Mouse (Mus musculus): ENCODE data around the gene Srp72. TPM values are rescaled to one million over a fixed set of nuclear protein-coding genes. Genes with fewer than 3 reads are reported as not detected.

Gene Srp72
- 82.8 TPM for polyA plus RNA-seq (2017; shearing (Covaris generic))

GRCm38 (mm10) chr5:76974554-76975285 is at the start of gene Srp72:
Srp72 (plus strand) TSS chr5:76974683.

DNA sequence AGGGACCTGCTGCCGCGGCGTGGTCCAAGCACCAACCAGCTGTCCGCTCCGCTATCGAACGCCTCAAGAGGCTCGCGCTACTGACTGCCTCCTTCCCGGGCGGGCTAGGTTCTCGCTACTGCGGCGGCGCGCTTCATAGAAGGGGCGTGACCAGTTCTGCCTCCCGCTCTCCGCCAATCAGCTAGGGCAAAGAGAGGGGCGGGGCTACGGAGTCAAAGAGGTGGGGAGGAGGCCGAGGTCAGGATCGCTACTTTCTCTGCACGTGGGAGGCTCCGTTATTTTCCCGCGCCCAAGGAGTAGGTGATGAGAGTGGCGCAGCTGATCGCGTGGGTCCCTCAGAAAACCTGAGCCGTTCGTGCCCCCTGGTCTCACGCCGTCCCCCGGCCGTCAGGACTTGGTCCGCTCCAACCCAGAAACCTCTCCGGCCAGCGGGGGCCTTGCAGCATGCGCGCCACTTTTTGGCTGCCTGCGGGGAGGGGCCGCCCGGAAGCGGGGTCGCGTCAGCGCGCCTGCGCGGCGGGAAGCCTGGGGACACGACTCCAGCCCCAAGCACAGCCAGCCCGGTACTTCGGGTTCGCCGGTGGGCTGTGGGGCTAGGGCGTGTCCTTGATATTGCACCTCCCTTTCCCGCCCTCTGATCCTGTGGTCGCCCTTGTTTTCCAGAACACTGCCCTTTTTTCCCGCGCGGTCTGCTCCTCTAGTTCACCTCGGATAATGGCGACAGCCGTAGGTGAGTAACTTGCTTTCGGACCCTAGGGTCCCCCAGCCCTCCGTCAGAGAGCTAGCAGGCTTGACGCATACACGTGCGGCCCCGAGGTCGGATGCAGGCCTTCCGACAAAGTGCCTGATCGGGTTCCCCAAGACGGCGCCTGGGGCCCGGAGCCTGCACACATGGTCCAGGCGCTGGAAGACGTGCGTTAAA is 23.1 kb upstream of the Srp72 start, which contains the start of the genes Paics and Ppat:
TSS of gene Paics (plus strand) at position 202 of the 922 bp plus-strand sequence.
TSS of gene Ppat (minus strand) at position 473 of the 922 bp plus-strand sequence.

DNA sequence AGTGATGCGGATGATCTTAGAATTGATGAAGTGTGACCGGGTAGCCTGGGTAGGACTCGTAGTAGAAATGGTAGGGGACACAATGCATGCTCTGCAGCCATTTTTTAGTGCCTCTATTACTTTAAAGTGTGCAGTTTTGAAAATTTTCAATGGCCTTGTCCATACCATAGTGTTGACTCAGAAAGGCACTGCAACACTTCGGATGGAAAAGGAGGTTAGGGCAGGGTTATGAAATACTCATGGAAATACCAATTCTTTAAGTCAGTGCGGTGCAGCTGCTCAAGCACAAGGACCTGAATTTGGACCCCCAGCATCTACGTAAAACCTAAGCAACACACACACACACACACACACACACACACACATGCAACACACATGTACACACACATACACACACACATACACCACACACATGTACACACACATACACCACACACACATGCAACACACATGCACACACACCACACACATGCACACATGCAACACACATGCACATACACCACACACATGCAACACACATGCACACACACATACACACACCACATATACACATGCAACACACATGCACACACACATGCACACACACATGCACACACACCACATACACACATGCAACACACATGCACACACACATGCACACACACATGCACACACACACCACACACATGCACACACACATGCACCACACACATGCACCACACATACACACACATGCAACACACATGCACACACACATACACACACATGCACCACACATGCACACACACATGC is 29.8 kb downstream of the Srp72 start, which contains the start of gene Arl9:
TSS of gene Arl9 (plus strand) at position 5 of the 771 bp plus-strand sequence.

GRCm38 (mm10) chr5:77015544-77016482 is 41.3 kb downstream of the Srp72 start, which contains the start of gene Thegl:
Thegl (plus strand) TSS chr5:77016023.

Other genes with a start within 250 kb of the Srp72 start
- gene Aasdh, start 69.2 kb upstream of the Srp72 start, polyA plus RNA-seq (2017; shearing (Covaris generic)), result 17.1 TPM
- 64.4 TPM for gene Paics, start 23.4 kb upstream of the Srp72 start, polyA plus RNA-seq (2017; shearing (Covaris generic))
- gene Ppat, start 23.1 kb upstream of the Srp72 start, polyA plus RNA-seq (2017; shearing (Covaris generic)), result 24.4 TPM
- gene Arl9, start 29.4 kb downstream of the Srp72 start, polyA plus RNA-seq (2017; shearing (Covaris generic)), result not detected
- not detected for gene Thegl, start 41.3 kb downstream of the Srp72 start, polyA plus RNA-seq (2017; shearing (Covaris generic))
- gene Hopx, start 140.4 kb downstream of the Srp72 start, polyA plus RNA-seq (2017; shearing (Covaris generic)), result 632 TPM
- gene Spink2, start 236.8 kb downstream of the Srp72 start, polyA plus RNA-seq (2017; shearing (Covaris generic)), result not detected

Data from effector memory CD4-positive, alpha-beta T cell, adult 7 months (primary cell).